Mouse (Mus musculus): ENCODE measurements around the gene Ear2. TPM values are rescaled to one million over a fixed set of nuclear protein-coding genes. Genes with fewer than 3 reads are reported as not detected.
"Not testable (repeated sequence)": the region's sequence is repeated elsewhere in the genome, so short reads cannot be mapped to it uniquely, and the experiment has no call there.

Gene Ear2
- not detected for total RNA-seq (2021)

- not testable (repeated sequence) for DNase-seq
These were observed at the start of gene Ear2 for GRCm38 (mm10) chr14:44102354-44102753. Ear2 (plus strand) TSS chr14:44102654.

- not testable (repeated sequence) for DNase-seq
These were observed 34.6 kb upstream of the Ear2 start for GRCm38 (mm10) chr14:44067879-44068278.

- DNase-seq = not testable (repeated sequence)
These were observed 31.9 kb upstream of the Ear2 start for GRCm38 (mm10) chr14:44070595-44070994.

GRCm38 (mm10) chr14:44077785-44078341 lies 24.6 kb upstream of the Ear2 start:
- DNase-seq = not testable (repeated sequence)

- not testable (repeated sequence) for DNase-seq
These were observed 15.9 kb upstream of the Ear2 start for GRCm38 (mm10) chr14:44086588-44086987.

- DNase-seq = not testable (repeated sequence)
These were observed 14.9 kb upstream of the Ear2 start for GRCm38 (mm10) chr14:44087535-44087934.

- DNase-seq = not testable (repeated sequence)
These were observed 10.9 kb upstream of the Ear2 start for GRCm38 (mm10) chr14:44091524-44091923.

- not testable (repeated sequence) for DNase-seq
These were observed 8.0 kb upstream of the Ear2 start for GRCm38 (mm10) chr14:44094445-44094844.

- DNase-seq = not testable (repeated sequence)
These were observed 2.4 kb upstream of the Ear2 start for GRCm38 (mm10) chr14:44100030-44100429.

GRCm38 (mm10) chr14:44110981-44111380 lies 8.5 kb downstream of the Ear2 start:
- no peak for DNase-seq

- not testable (repeated sequence) for DNase-seq
These were observed 21.1 kb downstream of the Ear2 start, which contains the start of gene Gm3327 for GRCm38 (mm10) chr14:44123551-44123950. Gm3327 (plus strand) TSS chr14:44123851.

Other genes starting within 250 kb of the Ear2 start
- not detected for gene Ear1, start 227.1 kb upstream of the Ear2 start, total RNA-seq (2021)
- not detected for gene Ear10, start 179.1 kb upstream of the Ear2 start, total RNA-seq (2021)
- under 1 TPM in 1 of 2 experiments, not detected in 1; 0.33 TPM for gene Gm8113, start 177.3 kb upstream of the Ear2 start, total RNA-seq (2021)
- gene Ang5, start 145.6 kb upstream of the Ear2 start, total RNA-seq (2021) = not detected
- gene Ang6, start 100.4 kb upstream of the Ear2 start, total RNA-seq (2021) = not detected
- gene Gm3327, start 21.2 kb downstream of the Ear2 start, total RNA-seq (2021) = not detected
- not detected for gene Gm8212, start 95.0 kb downstream of the Ear2 start, total RNA-seq (2021)
- not detected for gene 4930503E14Rik, start 110.6 kb downstream of the Ear2 start, total RNA-seq (2021)
- gene Gm8220, start 182.9 kb downstream of the Ear2 start, total RNA-seq (2021) = not detected
- gene Gm5930, start 235.9 kb downstream of the Ear2 start, total RNA-seq (2021) = not detected

Measured in layer of hippocampus, postnatal 36 days (tissue).